Mouse (Mus musculus) erythroblast, embryonic 14.5 days (primary cell): ENCODE measurements around the gene Lmna. TPM values are rescaled to one million over a fixed set of nuclear protein-coding genes. Genes with fewer than 3 reads are reported as not detected.

Experiments
- H3K27me3 ChIP-seq: 2 replicates; pipeline ENCODE4 v1.6.1; 2012; ENCODE audit warnings: inconsistent platforms; ENCODE audit not compliant: control insufficient read depth
- H3K36me3 ChIP-seq: 2 replicates; pipeline ENCODE4 v1.6.1; 2012; ENCODE audit warnings: mild to moderate bottlenecking, inconsistent platforms; ENCODE audit not compliant: control insufficient read depth
- H3K4me1 ChIP-seq: 2 replicates; pipeline ENCODE4 v1.6.1; 2012; ENCODE audit warnings: inconsistent platforms; ENCODE audit not compliant: control insufficient read depth
- H3K4me3 ChIP-seq: replicated peaks from 2 replicates; pipeline ENCODE3; 2012; ENCODE audit warnings: moderate library complexity, mild to moderate bottlenecking, inconsistent platforms
- H3K9me3 ChIP-seq: 2 replicates; pipeline ENCODE4 v1.6.1; 2012; ENCODE audit warnings: low read length, inconsistent platforms, mixed read lengths; ENCODE audit not compliant: control insufficient read depth
- GATA1 ChIP-seq: IDR thresholded peaks from 2 replicates; pipeline ENCODE4 v1.6.1; 2012; ENCODE audit warnings: low read length, inconsistent platforms, mixed read lengths
- TAL1 ChIP-seq: IDR thresholded peaks from 3 replicates; pipeline ENCODE4 v1.6.1; 2012; ENCODE audit warnings: low read length, inconsistent platforms, mixed read lengths
- polyA plus RNA-seq: library from polyadenylated mRNA; stranded (reverse); fragments of >175 nt; gene quantifications from 2 replicates; pipeline ENCODE4 v1.2.3, GENCODE M21; 2012

The Lmna gene
- polyA plus RNA-seq, 1 experiment, result 158 TPM

DNA sequence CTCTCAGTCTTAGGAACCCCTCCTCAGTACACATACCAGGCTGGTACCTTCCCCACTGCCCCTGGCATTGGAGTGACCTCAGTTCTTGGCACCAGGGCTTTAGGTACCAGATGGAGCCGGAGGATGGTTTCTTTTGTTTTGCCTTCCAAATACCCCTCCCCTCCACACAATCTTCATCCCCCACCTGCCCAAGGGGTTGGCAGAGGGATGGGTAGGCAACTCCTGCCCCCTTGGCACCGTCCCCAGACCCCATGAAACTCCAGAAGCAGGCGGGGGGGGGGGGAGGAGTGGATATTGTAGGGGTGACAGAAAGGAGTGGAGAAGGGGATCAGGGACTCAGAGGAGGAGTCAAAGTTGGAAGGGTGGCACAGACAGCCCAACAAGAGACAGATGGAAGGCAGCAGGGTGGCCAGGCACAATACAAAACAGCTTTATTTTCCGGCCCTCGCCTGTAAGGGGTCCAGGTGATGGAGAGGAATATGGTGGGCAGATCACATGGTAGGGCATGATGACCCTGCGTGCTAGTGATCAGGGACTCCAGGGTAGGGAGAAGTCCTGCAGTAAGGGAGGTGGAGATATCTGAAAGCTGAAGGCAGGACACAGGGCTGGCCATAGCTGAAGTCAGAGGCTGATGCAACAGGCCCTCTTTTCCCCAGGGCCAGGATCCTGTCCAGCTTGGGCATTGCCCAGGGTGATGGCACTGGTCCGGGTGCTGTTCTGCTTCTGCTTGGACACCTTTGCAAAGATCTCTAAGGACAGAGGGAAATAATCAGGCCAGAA lies 32.1 kb upstream of the Lmna start:
- H3K4me3 ChIP-seq, result no peak overlapping the region
- H3K36me3 ChIP-seq, result no peaks in the 10 kb centered on the region
- H3K27me3 ChIP-seq, result no peaks in the 10 kb centered on the region

DNA sequence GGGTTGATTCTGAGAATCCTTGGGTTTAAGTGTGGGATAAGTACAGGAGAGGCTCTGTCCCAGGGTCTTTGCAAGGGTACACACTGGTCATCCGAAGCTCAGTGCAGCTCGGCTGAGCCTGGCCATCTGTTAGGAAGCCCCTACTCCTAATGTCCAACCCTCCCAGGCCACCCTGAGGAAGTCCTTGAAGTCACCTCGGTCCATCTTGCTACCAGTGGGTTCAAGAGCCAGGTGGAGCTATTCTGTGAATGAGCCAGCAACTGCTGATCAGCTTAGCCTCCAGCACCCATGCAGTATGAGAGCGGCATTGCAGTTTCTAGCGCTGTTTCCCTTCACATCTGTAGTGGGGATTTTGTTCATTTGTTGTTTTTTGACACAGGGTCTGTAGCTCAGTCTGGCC lies 30.3 kb upstream of the Lmna start:
- TF ChIP-seq TAL1 (no peak), GATA1 (no peak)
- H3K4me3 ChIP-seq, result no peak overlapping the region
- peaks cover 27% of the 10 kb centered on the region for H3K4me1 ChIP-seq
- H3K27me3 ChIP-seq, result peaks cover under 1% of the 10 kb centered on the region; the same call in 1 of the 2 replicates
- no peaks in the 10 kb centered on the region for H3K9me3 ChIP-seq
- no peaks in the 10 kb centered on the region for H3K36me3 ChIP-seq

More for the DNA sequence above, 32.1 kb upstream of the Lmna start:
- TF ChIP-seq TAL1 (no peak), GATA1 (no peak)
- H3K4me1 ChIP-seq, result peaks cover 17% of the 10 kb centered on the region
- no peaks in the 10 kb centered on the region for H3K9me3 ChIP-seq

DNA sequence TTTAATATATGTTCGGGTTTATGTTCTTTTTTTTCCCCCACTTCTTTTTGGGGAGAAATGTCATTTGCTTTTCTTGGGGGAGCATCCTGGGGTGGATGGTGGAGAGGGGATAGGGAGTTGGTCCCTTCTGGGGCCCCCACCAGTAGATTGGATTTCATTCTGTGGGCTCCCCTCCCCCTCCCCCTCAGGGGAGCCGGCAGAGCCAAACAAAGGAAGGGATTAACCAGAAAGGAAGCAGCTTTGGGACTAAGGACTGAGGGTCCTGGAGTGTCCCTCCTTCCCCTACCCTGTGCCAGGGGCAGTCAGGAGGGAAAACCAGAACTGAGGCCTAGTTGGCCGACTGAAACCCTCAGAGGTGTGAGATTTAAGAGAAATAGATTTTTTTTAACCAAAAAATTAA lies 29.6 kb upstream of the Lmna start:
- Histone ChIP-seq H3K4me1 (peaks cover 24% of the 10 kb centered on the region), H3K36me3 (no peaks in the 10 kb centered on the region), H3K27me3 (peaks cover 2% of the 10 kb centered on the region; the same call in 1 of the 2 replicates), H3K9me3 (no peaks in the 10 kb centered on the region), H3K4me3 (no peak overlapping the region)
- TF ChIP-seq TAL1 (no peak), GATA1 (no peak)

DNA sequence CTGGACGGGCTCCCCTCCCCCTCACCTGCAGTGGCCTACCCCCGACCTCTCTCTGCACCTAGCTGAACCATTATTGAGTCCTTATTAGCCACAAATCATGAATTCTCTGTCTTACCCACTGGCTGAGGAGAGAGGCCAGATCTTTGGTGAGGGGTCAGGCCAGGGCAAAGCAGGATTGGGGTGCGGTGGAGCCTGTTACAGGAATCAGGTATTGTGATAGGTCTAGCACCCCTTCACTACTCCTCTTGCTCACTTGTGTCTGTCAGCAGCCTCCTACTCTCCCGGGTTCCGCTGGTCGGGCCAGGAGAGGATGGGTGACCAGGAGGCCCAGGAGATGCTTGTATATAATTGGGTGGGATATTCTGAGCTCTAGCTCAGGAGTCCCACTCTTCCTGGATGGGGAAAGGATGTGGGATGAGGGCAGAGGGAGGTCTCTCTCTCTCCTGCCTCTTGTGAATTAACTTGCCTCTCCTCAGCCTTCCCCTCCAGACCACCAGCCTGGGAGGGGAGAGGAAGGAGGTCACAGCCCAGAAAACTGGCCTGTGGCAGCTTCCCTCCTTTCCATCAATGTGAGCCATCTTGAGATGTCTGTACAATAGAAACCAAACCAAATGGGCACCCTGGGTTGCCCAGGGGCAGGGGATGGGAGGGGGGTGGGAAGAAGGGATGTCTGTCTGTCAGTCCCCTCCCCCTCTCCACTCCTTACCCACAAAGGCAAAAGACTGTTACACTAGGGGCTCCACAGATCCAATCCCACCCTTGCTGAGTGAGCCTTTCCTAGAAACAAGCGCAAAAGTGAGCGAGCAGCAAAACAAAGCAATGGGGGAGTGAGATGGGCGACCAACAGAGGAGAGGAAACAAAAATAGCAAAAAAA lies 28.8 kb upstream of the Lmna start:
- H3K9me3 ChIP-seq, result no peaks in the 10 kb centered on the region
- no peak for TF ChIP-seq GATA1
- TF ChIP-seq TAL1, result no peak
- peaks cover 30% of the 10 kb centered on the region for H3K4me1 ChIP-seq
- no peaks in the 10 kb centered on the region for H3K36me3 ChIP-seq
- peaks cover 7% of the 10 kb centered on the region for H3K27me3 ChIP-seq
- H3K4me3 ChIP-seq, result no peak overlapping the region

DNA sequence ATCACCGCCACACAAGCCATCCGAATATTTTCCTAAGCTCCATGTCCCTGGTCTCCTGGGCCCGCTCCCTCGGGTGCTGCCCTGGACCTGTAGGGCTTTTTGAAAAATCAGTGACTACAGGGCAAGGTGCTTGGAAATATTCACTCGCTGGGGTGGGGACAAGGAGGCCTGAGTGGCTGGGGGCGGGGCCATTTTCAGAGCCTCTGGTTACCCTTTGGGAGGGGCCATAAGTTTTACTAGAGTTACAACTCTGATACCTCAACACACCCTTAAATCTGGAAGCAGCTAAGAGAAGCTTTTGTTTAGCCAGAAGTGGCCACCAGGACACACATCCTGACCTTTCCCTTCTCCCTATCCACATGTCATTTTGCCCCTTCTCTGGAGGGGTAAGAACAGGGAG lies 27.4 kb upstream of the Lmna start:
- TF ChIP-seq GATA1, result no peak
- no peak for TF ChIP-seq TAL1
- Histone ChIP-seq H3K27me3 (peaks cover 20% of the 10 kb centered on the region), H3K9me3 (no peaks in the 10 kb centered on the region), H3K4me3 (peak overlapping the region; percentile 64), H3K36me3 (no peaks in the 10 kb centered on the region), H3K4me1 (peaks cover 43% of the 10 kb centered on the region)

DNA sequence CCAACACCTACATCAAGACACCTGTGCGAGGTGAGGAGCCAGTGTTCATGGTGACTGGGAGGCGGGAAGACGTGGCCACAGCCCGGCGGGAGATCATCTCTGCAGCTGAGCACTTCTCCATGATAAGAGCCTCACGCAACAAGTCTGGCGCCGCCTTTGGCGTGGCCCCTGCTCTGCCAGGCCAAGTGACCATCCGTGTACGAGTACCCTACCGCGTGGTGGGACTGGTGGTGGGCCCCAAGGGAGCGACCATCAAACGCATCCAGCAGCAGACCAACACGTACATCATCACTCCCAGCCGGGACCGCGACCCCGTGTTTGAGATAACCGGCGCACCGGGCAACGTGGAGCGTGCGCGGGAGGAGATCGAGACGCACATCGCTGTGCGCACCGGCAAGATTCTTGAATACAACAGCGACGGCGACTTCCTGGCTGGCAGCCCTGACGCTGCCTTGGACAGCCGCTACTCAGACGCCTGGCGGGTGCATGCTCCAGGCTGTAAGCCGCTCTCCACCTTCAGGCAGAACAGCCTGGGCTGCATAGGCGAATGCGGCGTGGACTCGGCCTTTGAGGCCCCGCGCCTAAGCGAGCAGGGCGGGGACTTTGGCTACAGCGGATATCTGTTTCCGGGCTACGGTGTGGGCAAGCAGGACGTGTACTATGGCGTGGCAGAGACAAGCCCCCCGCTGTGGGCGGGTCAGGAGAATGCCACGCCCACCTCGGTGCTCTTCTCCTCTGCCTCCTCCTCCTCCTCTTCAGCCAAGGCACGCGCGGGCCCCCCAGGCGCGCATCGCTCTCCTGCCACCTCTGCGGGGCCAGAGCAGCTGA lies 26.6 kb upstream of the Lmna start:
- no peak for TF ChIP-seq TAL1
- TF ChIP-seq GATA1, result no peak
- H3K27me3 ChIP-seq, result peaks cover 20% of the 10 kb centered on the region
- H3K4me3 ChIP-seq, result peak overlapping the region; percentile 64
- peaks cover 51% of the 10 kb centered on the region for H3K4me1 ChIP-seq
- H3K36me3 ChIP-seq, result no peaks in the 10 kb centered on the region
- no peaks in the 10 kb centered on the region for H3K9me3 ChIP-seq

DNA sequence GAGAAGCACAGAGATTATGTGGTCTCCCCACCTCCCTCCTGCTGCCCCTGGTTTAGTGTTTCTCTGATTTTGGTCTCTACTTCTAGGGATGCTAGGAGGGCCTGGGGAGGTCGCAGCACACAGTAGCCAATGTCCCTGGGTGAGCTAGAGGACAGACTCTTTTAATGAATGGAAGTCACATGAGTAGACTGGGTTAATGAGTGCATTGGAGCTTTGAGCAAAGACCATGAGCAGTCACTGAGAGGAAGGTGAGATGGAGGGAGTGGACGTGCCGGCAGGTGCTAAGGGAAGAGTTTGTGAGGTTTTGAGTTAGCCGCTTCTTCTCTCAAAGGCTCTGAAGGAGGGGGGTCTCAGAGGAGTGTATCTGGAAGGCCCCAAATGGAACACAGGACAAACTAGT lies 25.8 kb upstream of the Lmna start:
- Histone ChIP-seq H3K4me3 (no peak overlapping the region), H3K36me3 (no peaks in the 10 kb centered on the region), H3K27me3 (peaks cover 20% of the 10 kb centered on the region), H3K4me1 (peaks cover 59% of the 10 kb centered on the region), H3K9me3 (no peaks in the 10 kb centered on the region)
- TF ChIP-seq TAL1 (no peak), GATA1 (no peak)

DNA sequence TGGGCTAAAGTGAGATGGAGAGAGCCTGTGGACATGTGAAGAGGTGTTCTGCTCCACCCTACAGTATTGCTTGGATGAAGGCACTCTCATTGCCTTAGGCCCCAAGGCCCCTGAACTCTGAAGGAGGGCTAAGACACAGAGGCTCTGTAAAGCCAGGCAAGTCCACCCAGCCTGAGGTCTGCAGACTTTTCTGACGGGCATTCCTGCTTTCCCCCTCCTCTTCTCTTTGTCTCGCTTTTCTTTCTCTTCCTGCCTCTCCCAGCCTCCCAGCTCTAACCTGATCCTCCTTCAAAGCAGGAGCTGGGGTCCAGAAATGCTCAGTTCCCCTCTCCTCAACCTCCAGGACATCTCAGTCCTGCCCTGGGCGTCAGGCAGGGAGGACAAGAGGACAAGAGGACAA lies 25.2 kb upstream of the Lmna start:
- H3K9me3 ChIP-seq, result no peaks in the 10 kb centered on the region
- no peak overlapping the region for H3K4me3 ChIP-seq
- peaks cover 61% of the 10 kb centered on the region for H3K4me1 ChIP-seq
- TF ChIP-seq GATA1 (no peak), TAL1 (no peak)
- H3K27me3 ChIP-seq, result peaks cover 20% of the 10 kb centered on the region
- H3K36me3 ChIP-seq, result no peaks in the 10 kb centered on the region
